Mouse (Mus musculus) testis, adult 2 months (tissue): ENCODE measurements around the gene Tmem115.

Experiments
- CTCF ChIP-seq: fragments of 200-500 bp; IDR thresholded peaks from 2 replicates; pipeline ENCODE4 v1.5.1; 2012; ENCODE audit warnings: low read depth, mild to moderate bottlenecking, inconsistent platforms, low read length, moderate library complexity; ENCODE audit not compliant: control insufficient read depth, insufficient read depth, insufficient replicate concordance
- POLR2A ChIP-seq: fragments of 200-500 bp; IDR thresholded peaks from 2 replicates; pipeline ENCODE4 v1.6.1; 2012; ENCODE audit warnings: low read depth, mild to moderate bottlenecking, inconsistent platforms, low read length, moderate library complexity; ENCODE audit not compliant: control insufficient read depth

DNA sequence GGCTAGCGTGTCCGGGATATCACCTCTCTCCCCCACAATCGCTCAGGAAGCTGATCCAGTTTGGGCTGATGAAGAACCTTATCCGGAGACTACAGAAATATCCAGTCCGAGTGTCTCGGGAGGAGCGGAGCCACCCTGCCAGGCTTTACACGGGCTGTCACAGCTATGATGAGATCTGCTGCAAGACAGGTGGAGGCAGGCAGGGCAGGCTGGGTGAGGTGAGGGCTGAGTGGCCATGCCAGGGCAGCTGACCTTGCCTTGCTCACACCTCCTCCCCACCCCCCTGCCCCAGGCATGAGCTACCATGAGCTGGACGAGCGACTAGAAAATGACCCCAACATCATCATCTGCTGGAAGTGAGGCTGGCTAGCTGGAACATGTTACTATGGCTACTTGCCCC is 11.5 kb downstream of the Tmem115 start:
- TF ChIP-seq CTCF (no peak), POLR2A (no peak)
